Mouse (Mus musculus) central nervous system, embryonic 18 days (tissue): Measurements from ENCODE around the gene Alg5. TPM values are rescaled to one million over a fixed set of nuclear protein-coding genes. Genes with fewer than 3 reads are reported as not detected.

ENCODE experiments used
- polyA plus RNA-seq: library from polyadenylated mRNA; depleted of rRNA; stranded (reverse); fragments of >200 nt; gene quantifications from 2 replicates; pipeline ENCODE4 v1.2.3, GENCODE M21; 2012; rRNA removed

The Alg5 gene
- polyA plus RNA-seq = 38.6 and 41.2 TPM in 2 replicates

DNA sequence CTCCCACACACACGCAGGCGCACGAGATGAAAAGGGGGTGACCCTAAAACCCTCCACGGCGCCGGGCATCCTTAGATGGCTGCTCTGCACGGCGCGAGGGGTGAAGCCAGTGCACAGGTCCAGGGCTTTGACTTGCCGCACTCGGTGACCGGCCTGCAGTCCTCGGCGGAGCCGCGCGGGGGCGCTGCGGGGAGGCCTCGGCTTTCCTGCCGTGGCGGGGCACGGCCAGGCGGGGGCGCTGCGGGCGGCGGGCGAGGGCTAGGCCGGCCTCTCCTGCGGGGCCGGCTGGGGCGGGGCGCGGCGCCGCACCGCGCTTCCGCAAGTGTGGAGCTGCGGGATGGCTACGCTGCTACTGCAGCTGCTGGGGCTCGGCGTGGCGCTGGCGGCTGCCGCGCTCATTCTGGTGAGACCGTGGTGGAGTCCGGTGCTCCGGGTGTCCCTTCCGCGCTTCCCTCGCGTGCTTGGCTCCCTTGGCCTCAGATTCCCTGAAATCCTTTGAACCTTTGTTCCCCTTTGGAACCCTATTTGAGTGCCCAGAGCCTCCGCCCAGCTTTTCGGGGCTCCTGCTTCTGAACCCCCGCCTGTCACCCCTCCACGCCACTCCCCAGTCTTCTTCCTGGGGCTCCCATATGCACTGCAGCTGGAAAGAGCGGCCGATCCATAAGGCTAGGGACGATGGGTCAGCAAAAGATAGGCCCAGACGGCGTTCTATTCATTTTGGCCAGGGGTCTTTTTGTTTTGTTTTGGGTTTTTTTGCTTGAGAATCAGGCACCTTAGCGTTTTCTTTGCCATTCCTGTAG is at the start of gene Alg5, which contains the start of gene Exosc8:
TSS of gene Alg5 (plus strand) at position 293 of the 800 bp plus-strand sequence.
TSS of gene Exosc8 (minus strand) at position 147 of the 800 bp plus-strand sequence.

DNA sequence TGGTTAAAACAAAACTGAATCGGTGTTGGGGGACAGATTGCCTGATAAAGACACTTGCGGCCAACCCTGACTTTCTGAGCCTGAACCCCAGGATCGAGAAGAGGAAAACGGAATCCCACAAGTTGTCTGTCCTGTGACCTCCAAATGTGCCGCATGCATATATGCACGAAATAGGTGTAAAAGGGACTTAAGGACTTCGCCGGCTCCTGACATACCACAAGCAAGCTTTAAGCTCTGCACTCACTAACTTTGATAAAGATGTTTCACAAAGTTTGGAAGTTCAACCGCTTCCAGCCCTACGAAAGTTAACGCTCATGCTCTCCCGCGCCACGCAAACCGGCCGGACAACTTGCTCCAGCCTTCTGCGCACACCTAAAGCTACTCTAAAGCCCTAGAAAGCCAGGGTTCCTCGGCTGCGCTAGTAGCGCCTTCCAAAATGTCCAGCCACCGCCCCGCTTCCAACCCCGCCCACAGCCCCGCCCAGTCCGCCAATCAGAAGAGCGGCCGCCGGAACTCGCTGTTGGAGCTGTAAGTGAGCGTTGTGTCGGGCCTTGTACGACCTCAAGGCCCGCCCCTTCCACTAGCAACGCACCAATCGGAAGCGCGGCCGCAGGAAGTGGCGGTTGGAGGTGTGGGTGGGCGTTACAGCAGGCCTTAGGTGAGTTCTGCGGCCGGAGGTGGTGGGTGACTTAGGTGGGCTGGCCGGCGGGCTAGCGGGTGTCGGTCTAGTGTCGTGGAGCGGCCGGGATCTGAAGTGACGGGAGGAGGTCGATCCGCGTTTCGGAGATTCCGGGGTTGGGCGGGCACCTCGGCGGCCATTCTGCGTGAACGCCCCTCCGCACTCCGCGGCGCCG is 42.9 kb upstream of the Alg5 start, which contains the start of gene Supt20:
TSS of gene Supt20 (plus strand) at position 606 of the 854 bp plus-strand sequence.

DNA sequence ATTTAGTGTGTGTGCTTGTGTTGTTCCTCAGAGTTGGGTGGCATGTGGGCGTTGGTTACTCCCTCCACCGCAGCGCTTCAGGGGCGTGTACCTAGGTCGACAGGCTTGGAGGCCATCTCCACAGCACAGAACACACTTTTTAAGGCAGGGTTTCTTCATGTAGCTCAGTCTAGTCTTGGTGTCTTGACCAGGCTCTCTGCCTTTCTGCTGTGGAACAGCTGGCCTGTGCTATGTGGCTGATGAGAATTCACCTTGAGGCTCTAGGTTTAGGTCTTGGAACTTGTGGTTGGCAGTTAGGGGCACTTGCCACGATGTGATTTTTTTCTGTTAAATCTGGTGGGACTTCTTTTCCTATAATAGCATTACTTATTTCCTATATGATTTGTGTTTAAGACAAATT is 21.1 kb upstream of the Alg5 start, which contains the start of gene Gm21958:
TSS of gene Gm21958 (minus strand) at position 101 of the 400 bp plus-strand sequence.

DNA sequence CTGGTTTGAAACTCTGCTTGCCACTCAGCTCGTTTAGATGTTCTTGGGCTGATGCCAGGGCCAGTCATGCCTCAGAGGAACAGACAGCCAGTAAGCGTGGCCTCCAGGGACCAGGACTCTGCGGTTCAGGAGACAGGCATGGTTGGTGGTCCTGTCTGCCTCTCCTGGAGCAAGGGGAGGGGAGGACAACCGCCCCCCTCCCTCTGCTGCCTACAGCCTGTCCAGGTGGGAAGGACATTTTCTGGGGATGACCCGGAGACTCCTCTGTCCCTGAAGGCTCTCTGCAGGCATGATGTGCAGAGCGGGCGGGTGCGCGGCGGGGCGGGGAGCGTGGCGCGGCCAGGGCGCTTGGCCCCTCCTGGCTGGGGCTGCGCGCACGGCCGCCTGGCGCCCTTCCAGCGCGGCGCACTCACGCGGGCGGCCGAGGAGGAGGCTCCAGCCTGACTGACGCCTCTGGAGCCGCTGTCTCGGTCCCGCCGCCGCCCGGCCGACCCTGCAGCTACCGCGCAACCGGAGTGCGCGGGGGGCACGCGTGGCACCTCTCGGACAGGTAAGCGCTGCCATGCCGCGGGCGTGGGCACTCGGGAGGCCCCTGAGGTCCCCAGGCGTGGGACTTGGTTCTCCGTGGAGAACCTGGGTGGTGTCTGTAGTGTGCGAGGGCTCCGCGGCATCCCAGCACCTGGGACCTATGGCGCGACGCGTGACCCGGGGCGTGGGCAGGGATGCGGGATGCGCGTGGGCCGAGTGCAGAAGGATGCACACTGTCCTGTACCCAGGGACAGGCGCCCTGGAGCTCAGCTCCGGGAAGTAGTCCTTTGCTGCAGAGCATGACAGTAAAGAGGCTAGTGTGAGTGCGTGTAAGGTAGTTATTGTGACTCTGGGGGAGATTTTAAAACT is 20.1 kb downstream of the Alg5 start, which contains the start of gene Smad9:
TSS of gene Smad9 (plus strand) at position 438 of the 897 bp plus-strand sequence.

Other genes starting within 250 kb of the Alg5 start
- gene Supt20, start 42.7 kb upstream of the Alg5 start, polyA plus RNA-seq = 98.0 and 105 TPM in 2 replicates
- gene Gm21958, start 21.2 kb upstream of the Alg5 start, polyA plus RNA-seq = not detected in 2 replicates
- 101 and 102 TPM in 2 replicates for gene Exosc8, start 146 bp upstream of the Alg5 start, polyA plus RNA-seq
- gene Smad9, start 20.0 kb downstream of the Alg5 start, polyA plus RNA-seq = 1.1 and 1.6 TPM in 2 replicates
- gene Rfxap, start 72.3 kb downstream of the Alg5 start, polyA plus RNA-seq = 78.4 and 79.2 TPM in 2 replicates
- gene Sertm1, start 180.3 kb downstream of the Alg5 start, polyA plus RNA-seq = 13.9 and 14.2 TPM in 2 replicates